Mouse (Mus musculus) thymus, adult 18-20 months (tissue): ENCODE measurements around the gene Trmt13.

ENCODE experiments used
- DNase-seq, 2 experiments: peaks; one replicate each; pipeline ENCODE4 v3.0.0; 2022; ENCODE audit warnings: mixed read lengths in 2 of 2

The Trmt13 gene

GRCm38 (mm10) chr3:116542070-116542469 lies 72.3 kb downstream of the Trmt13 start:
- no peak for DNase-seq

- no peak for DNase-seq
Measured at GRCm38 (mm10) chr3:116537200-116537573, 77.2 kb downstream of the Trmt13 start.

GRCm38 (mm10) chr3:116536428-116537199 lies 77.8 kb downstream of the Trmt13 start:
- no peak for DNase-seq
